Mouse (Mus musculus): ENCODE measurements at regions not wholly inside any gene's neighbourhood (a gene's known extent, or its start where the extent isn't known, plus 50 kb on each side); places are given as distances from the start of the nearest gene placed in this dataset.
A peak's percentile ranks its signal among the peaks of the same experiment; 100 is the strongest.

GRCm38 (mm10) chr2:117036197-117036872 is 84.8 kb upstream of the Spred1 start:
- no peaks in the 10 kb centered on the region for H3K36me3 ChIP-seq (ENCODE audit: insufficient read depth, low read length)
- H3K9ac ChIP-seq (ENCODE audit: low read depth, low read length), result no peak overlapping the region
- peak; percentile 73 for DNase-seq (ENCODE audit: low spot score)
- 50% methylated on average over 8 of the region's 8 CpGs for WGBS
- H3K27ac ChIP-seq, result no peak overlapping the region
- H3K27me3 ChIP-seq (ENCODE audit: insufficient read depth, low read length), result no peaks in the 10 kb centered on the region
- no peak overlapping the region for H3K4me3 ChIP-seq (replicated peaks; ENCODE audit: low read depth, low read length)
- TF ChIP-seq CTCF (IDR thresholded peaks at IDR 0.05; ENCODE audit: low read depth), result no peak
- no peak overlapping the region for H3K4me2 ChIP-seq (ENCODE audit: low read length)
- ATAC-seq (replicated peaks; ENCODE audit: low FRiP score, low read depth), result no peak
- no peaks in the 10 kb centered on the region for H3K9me3 ChIP-seq (replicated peaks; ENCODE audit: low read length)
- no peaks in the 10 kb centered on the region for H3K4me1 ChIP-seq (replicated peaks; ENCODE audit: insufficient read depth, low read length)

GRCm38 (mm10) chr2:117040211-117040610 is 81.0 kb upstream of the Spred1 start:
- TF ChIP-seq CTCF (IDR thresholded peaks at IDR 0.05; ENCODE audit: low read depth), result no peak
- H3K9ac ChIP-seq (ENCODE audit: low read depth, low read length), result no peak overlapping the region
- 36% methylated on average over 3 of the region's 3 CpGs for WGBS

GRCm38 (mm10) chr2:117043831-117044230 is 77.3 kb upstream of the Spred1 start:
- no peak for TF ChIP-seq CTCF (IDR thresholded peaks at IDR 0.05; ENCODE audit: low read depth)
- H3K27ac ChIP-seq, result no peak overlapping the region
- H3K4me1 ChIP-seq (replicated peaks; ENCODE audit: insufficient read depth, low read length), result peaks cover 3% of the 10 kb centered on the region; the same call in 1 of the 2 replicates
- H3K36me3 ChIP-seq (ENCODE audit: insufficient read depth, low read length), result no peaks in the 10 kb centered on the region
- WGBS, result 40% methylated on average over 7 of the region's 7 CpGs
- no peak overlapping the region for H3K9ac ChIP-seq (ENCODE audit: low read depth, low read length)
- H3K27me3 ChIP-seq (ENCODE audit: insufficient read depth, low read length), result no peaks in the 10 kb centered on the region
- no peak overlapping the region for H3K4me3 ChIP-seq (replicated peaks; ENCODE audit: low read depth, low read length)
- peak; percentile 67 for DNase-seq (ENCODE audit: low spot score)
- H3K4me2 ChIP-seq (ENCODE audit: low read length), result no peak overlapping the region
- no peak for ATAC-seq (replicated peaks; ENCODE audit: low FRiP score, low read depth)
- no peaks in the 10 kb centered on the region for H3K9me3 ChIP-seq (replicated peaks; ENCODE audit: low read length)

More at GRCm38 (mm10) chr2:117040211-117040610, 81.0 kb upstream of the Spred1 start:
- DNase-seq (ENCODE audit: low spot score) (peak; percentile 27), ATAC-seq (replicated peaks; ENCODE audit: low FRiP score, low read depth) (no peak)
- Histone ChIP-seq H3K4me1 (replicated peaks; ENCODE audit: insufficient read depth, low read length) (no peaks in the 10 kb centered on the region; the same call in 1 of the 2 replicates), H3K36me3 (ENCODE audit: insufficient read depth, low read length) (no peaks in the 10 kb centered on the region), H3K27ac (no peak overlapping the region), H3K4me3 (replicated peaks; ENCODE audit: low read depth, low read length) (no peak overlapping the region), H3K27me3 (ENCODE audit: insufficient read depth, low read length) (no peaks in the 10 kb centered on the region), H3K4me2 (ENCODE audit: low read length) (no peak overlapping the region), H3K9me3 (replicated peaks; ENCODE audit: low read length) (no peaks in the 10 kb centered on the region)

- ATAC-seq (replicated peaks; ENCODE audit: low FRiP score, low read depth) (no peak), DNase-seq (ENCODE audit: low spot score) (no peak)
- no peaks in the 10 kb centered on the region for H3K9me3 ChIP-seq (replicated peaks; ENCODE audit: low read length)
- H3K4me1 ChIP-seq (replicated peaks; ENCODE audit: insufficient read depth, low read length), result peaks cover 3% of the 10 kb centered on the region; the same call in 1 of the 2 replicates
- no peaks in the 10 kb centered on the region for H3K36me3 ChIP-seq (ENCODE audit: insufficient read depth, low read length)
- no peaks in the 10 kb centered on the region for H3K27me3 ChIP-seq (ENCODE audit: insufficient read depth, low read length)
- WGBS, result 41% methylated on average over 5 of the region's 5 CpGs
- TF ChIP-seq CTCF (IDR thresholded peaks at IDR 0.05; ENCODE audit: low read depth), result no peak
- H3K4me2 ChIP-seq (ENCODE audit: low read length), result no peak overlapping the region
- no peak overlapping the region for H3K9ac ChIP-seq (ENCODE audit: low read depth, low read length)
- H3K4me3 ChIP-seq (replicated peaks; ENCODE audit: low read depth, low read length), result no peak overlapping the region
- H3K27ac ChIP-seq, result no peak overlapping the region
These were observed 72.9 kb upstream of the Spred1 start for GRCm38 (mm10) chr2:117048290-117048730.

- Histone ChIP-seq H3K9ac (ENCODE audit: low read depth, low read length) (no peak overlapping the region), H3K4me1 (replicated peaks; ENCODE audit: insufficient read depth, low read length) (0 out of 2 replicates have a peak, but pooled peaks cover 3% of the 10 kb centered on the region), H3K4me3 (replicated peaks; ENCODE audit: low read depth, low read length) (no peak overlapping the region), H3K9me3 (replicated peaks; ENCODE audit: low read length) (no peaks in the 10 kb centered on the region), H3K27ac (no peak overlapping the region), H3K4me2 (ENCODE audit: low read length) (no peak overlapping the region), H3K27me3 (ENCODE audit: insufficient read depth, low read length) (no peaks in the 10 kb centered on the region), H3K36me3 (ENCODE audit: insufficient read depth, low read length) (no peaks in the 10 kb centered on the region)
- ATAC-seq (replicated peaks; ENCODE audit: low FRiP score, low read depth), result no peak
- TF ChIP-seq CTCF (IDR thresholded peaks at IDR 0.05; ENCODE audit: low read depth), result no peak
- WGBS, result 79% methylated on average over 2 of the region's 2 CpGs
- DNase-seq (ENCODE audit: low spot score), result no peak
These were observed 71.1 kb upstream of the Spred1 start for GRCm38 (mm10) chr2:117050061-117050460.

GRCm38 (mm10) chr2:117064126-117064525 is 57.0 kb upstream of the Spred1 start:
- Histone ChIP-seq H3K27me3 (ENCODE audit: insufficient read depth, low read length) (no peaks in the 10 kb centered on the region), H3K27ac (no peak overlapping the region), H3K36me3 (ENCODE audit: insufficient read depth, low read length) (no peaks in the 10 kb centered on the region), H3K4me3 (replicated peaks; ENCODE audit: low read depth, low read length) (no peak overlapping the region), H3K4me2 (ENCODE audit: low read length) (no peak overlapping the region), H3K9ac (ENCODE audit: low read depth, low read length) (no peak overlapping the region), H3K4me1 (replicated peaks; ENCODE audit: insufficient read depth, low read length) (no peaks in the 10 kb centered on the region), H3K9me3 (replicated peaks; ENCODE audit: low read length) (no peaks in the 10 kb centered on the region)
- ATAC-seq (replicated peaks; ENCODE audit: low FRiP score, low read depth), result no peak
- no peak for DNase-seq (ENCODE audit: low spot score)
- no peak for TF ChIP-seq CTCF (IDR thresholded peaks at IDR 0.05; ENCODE audit: low read depth)
- 77% methylated on average over 2 of the region's 2 CpGs for WGBS
